Mouse (Mus musculus): ENCODE measurements around the gene Sesn2.
"Not testable (repeated sequence)": the region's sequence is repeated elsewhere in the genome, so short reads cannot be mapped to it uniquely, and the experiment has no call there.

The Sesn2 gene

DNA sequence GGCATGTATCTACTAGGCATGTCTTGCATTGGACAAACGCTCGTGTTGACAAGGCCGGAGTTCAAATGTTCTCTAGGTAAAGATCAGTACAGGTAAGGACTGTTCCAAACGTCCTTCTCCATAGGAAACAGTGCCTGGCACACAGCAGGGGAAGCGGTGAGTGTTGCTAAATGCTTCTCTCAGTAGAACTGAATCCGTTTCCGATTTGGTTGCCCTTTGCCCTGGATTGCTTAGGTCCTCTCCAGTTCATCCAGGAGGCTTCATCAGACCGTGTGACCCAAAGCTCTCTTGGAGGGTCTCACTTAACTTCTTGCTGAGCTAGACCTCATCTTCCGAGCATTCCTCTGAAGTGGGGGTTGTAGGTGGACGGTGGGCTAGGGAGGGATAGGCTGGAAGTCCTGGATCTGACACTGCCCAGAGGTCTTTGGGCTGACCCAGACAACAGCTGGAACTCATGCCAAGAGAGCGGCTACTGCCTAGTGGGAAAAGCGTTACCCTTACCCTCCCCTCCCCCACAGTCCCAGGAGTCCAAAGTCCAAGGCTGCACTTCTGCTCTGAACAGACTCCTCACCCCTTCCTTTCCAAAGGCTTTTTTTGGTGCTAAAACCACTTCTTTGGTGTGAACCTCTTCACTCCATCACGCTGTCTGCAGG, 27.2 kb downstream of the Sesn2 start:
- in situ Hi-C loops (cut with MboI) = no loop called here

- in situ Hi-C loops (cut with MboI) = not testable (repeated sequence)
These were observed 28.2 kb downstream of the Sesn2 start for GRCm38 (mm10) chr4:132482104-132482503.

DNA sequence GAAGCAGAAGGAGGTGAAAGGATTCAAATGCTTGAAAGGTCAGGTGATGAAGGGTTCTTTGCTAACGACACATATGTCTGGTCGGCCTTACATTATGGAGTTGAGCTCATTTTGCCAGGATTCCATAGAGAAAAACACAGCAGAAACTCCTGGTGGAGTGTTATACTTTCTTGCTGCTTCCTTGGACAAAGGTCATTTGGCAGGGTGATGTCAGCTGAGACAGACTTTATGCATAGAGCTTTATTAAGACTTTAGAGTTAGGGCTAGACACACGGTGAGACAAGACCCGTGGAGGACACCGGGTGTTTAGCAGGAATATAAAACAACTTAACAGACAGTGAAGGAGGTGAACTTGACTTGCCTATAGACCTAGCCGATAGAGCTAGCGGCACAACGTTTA, 32.5 kb downstream of the Sesn2 start:
- in situ Hi-C loops (cut with MboI) = no loop called here

DNA sequence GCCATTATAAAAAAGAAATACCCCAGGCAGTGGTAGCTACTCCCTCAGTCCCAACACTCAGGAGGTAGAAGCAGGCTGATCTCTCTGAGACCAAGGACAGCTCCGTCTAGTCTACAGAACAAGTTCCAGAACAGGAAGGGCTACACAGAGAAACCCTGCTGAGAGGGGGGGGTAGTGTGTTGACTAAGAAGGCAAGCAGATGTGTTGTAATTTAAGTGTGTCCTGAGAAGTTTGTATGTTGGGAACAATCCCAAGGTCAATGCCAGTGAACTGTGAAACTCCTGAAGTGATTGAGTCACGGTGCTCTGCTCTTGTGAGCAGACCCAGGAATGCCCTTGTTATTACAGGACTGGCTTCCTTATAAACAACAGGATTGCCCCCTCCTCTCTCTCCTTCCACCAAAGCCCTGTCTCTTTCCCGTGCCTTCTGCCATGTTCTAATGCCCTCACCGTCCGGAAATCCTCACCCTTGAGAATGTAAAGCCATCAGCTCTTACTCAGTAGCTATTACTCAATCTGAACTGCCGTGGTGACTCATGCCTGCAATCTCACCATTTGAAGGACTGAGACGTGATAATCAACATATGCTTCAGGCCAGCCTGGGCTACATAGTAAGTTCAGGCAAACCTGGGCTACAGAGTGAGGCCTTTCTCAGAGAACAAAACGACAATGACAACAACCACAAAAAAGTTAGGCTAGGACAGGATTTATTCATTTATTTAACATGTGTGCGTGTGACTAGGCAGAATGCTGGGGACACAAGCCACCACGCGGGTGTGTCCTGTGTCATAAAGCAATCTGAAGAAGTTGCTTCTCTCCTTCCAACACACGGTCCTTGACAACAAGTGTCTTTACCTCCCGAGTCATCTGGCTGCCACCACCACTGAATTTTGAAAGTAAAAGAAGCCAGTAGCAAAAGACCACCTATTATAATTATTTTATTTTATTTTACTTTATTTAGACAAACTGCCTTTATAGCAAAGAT, 34.1 kb downstream of the Sesn2 start:
- in situ Hi-C loops (cut with MboI) = no loop called here

DNA sequence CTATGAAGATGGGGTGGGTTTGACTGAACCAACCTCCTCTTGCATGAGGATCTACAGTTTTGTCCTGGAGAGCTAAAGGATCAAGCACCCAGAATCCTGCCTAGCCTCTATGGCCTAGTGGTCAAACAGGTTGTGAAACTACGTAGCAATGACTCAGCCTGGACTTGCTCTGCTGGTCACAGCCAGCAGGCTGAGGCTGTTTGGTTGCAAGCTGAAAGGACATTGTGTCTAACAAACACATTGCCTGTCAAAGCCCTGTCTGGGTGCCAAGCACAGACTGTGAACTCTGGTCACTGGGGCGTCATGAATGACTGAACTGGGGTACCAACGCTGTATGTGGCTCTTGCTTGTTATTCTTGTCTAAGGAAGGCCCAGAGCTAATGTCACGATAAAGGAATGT, 35.7 kb downstream of the Sesn2 start:
- in situ Hi-C loops (cut with MboI) = no loop called here

- in situ Hi-C loops (cut with MboI) = no loop called here
These were observed 36.9 kb downstream of the Sesn2 start for GRCm38 (mm10) chr4:132473411-132473810.

- in situ Hi-C loops (cut with MboI) = loop anchor here (10.0 kb wide), 1 partner anchor 45 kb away; the partner anchor contains the start of gene Sesn2
These were observed 40.4 kb downstream of the Sesn2 start for GRCm38 (mm10) chr4:132469873-132470272.

DNA sequence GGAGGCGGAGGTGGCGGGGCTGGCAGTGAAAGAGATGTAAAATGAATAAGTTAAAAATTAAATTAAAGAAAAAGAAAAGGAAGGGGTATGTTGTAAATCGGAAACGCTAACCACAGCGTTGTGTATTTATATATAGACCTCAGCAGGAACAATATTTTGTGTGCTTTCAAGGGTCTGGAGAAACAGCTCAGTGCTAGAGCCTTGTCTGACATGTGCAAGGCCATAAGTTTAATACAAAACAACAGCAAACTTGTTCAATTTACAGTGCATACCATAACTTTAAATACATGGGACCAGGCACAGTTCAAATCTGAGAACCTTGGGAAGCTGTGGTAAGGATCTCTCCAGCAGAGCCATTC, 46.1 kb downstream of the Sesn2 start:
- in situ Hi-C loops (cut with MboI) = loop anchor here (10.0 kb wide), 1 partner anchor 51 kb away; the partner anchor contains the start of gene Sesn2

- in situ Hi-C loops (cut with MboI) = loop anchor here (10.0 kb wide), 1 partner anchor 51 kb away; the partner anchor contains the start of gene Sesn2
These were observed 46.7 kb downstream of the Sesn2 start, which contains the start of gene Med18 for GRCm38 (mm10) chr4:132463430-132464254. Gene Med18 (minus strand): TSS chr4:132463921.

DNA sequence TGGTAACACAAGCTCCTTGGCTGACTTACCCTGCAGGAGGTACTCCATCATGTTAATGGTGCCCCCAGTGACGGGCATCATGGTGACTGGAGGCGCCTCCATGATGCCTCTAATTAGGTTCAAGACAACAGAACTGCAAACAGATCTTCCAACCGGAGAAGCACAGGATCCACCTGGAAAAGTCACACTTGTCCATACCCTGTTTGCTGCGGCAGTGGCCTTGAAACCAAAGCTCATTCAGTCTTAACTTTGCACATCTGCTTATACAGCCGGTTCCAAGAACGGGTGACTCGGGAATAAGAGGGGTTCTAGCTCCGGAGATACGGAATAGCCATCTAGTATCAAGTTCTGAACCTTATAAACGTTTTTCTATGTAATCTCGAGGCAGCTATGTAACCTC, 47.5 kb downstream of the Sesn2 start:
- in situ Hi-C loops (cut with MboI) = loop anchor here (10.0 kb wide), 1 partner anchor 52 kb away; the partner anchor contains the start of gene Sesn2

DNA sequence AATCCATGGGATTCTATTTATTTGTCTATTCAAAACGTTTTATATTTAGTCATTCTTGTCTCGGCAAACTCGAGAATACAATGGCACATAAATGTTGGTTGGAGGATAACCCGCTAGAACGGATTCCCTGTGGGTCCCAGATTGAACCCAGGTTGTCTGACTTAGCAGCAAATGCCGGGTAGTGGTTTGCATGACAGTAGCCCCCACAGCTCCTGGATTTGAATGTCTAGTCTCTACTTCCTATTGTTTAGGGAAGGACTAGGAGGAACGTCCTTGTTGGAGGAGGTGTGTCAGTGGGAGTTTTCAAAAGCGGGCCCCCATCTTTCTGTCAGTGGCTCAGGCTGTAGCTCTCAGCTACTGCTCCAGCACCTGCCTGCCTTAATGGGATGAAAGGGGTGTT, 50.1 kb downstream of the Sesn2 start:
- in situ Hi-C loops (cut with MboI) = loop anchor here (10.0 kb wide), 1 partner anchor 55 kb away; the partner anchor contains the start of gene Sesn2

DNA sequence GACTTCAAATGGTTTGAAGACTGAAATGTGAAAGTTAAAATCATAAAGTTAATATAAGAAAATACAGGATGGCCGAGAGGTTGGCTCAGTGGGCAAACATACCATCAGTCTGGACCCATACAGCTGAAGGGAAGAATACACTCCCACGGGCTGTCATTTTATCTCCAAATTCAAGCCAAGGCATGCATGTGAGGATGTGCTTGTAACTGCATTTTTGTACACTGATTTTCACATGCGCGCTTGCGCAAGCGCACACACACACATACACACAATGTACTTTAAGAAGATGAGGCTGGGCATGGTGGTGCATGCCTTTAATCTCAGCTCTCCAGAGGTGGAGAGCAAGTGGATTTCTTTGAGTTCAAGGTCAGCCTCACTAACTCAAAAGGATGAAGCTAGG, 54.7 kb downstream of the Sesn2 start:
- in situ Hi-C loops (cut with MboI) = no loop called here

- in situ Hi-C loops (cut with MboI) = no loop called here
These were observed 55.2 kb downstream of the Sesn2 start for GRCm38 (mm10) chr4:132455146-132455545.

GRCm38 (mm10) chr4:132454216-132454615, 56.1 kb downstream of the Sesn2 start:
- in situ Hi-C loops (cut with MboI) = no loop called here

- in situ Hi-C loops (cut with MboI) = no loop called here
These were observed 60.5 kb downstream of the Sesn2 start for GRCm38 (mm10) chr4:132449778-132450177.

DNA sequence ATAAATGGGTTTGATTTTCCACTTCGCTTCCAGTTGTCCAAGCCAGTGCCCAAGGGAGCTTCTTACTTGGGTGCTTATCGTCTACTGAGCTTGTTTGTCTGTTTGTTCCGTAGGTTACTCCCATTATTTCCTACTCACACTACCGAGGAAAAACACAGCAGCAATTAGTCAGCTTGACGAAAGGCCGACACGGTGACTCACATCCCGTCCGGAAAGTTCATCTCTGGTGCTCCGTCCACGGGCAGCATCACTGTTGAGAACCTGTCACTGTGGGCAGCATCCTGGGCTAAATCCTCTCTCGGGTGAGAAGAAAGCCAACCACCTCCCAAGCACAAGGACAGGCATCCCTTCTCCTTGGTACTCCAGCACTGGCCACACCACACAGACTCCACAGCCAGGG, 64.2 kb downstream of the Sesn2 start:
- in situ Hi-C loops (cut with MboI) = no loop called here

- in situ Hi-C loops (cut with MboI) = no loop called here
These were observed 65.8 kb downstream of the Sesn2 start for GRCm38 (mm10) chr4:132444516-132444915.

Measured in mature B cell (primary cell).